Mouse (Mus musculus) kidney, adult 2 months (tissue): ENCODE measurements around the gene Uimc1. TPM values are rescaled to one million over a fixed set of nuclear protein-coding genes. Genes with fewer than 3 reads are reported as not detected.
A peak's percentile ranks its signal among the peaks of the same experiment; 100 is the strongest.
"Not testable (repeated sequence)": the region's sequence is repeated elsewhere in the genome, so short reads cannot be mapped to it uniquely, and the experiment has no call there.

Experiments used
- DNase-seq: peaks from one replicate; pipeline ENCODE4 v3.0.0; 2021
- H3K27ac ChIP-seq: fragments of 200-500 bp; 2 replicates; pipeline ENCODE4 v1.5.1; 2012; ENCODE audit warnings: low read depth, low read length, control low read depth, inconsistent platforms; ENCODE audit not compliant: insufficient read depth
- H3K27me3 ChIP-seq: fragments of 200-500 bp; replicated peaks from 2 replicates; pipeline ENCODE4 v1.6.1; 2012; ENCODE audit warnings: mild to moderate bottlenecking, moderate library complexity, low read length, inconsistent platforms; ENCODE audit not compliant: control insufficient read depth, insufficient read depth
- H3K36me3 ChIP-seq: fragments of 200-500 bp; 2 replicates; pipeline ENCODE4 v1.6.1; 2012; ENCODE audit warnings: mild to moderate bottlenecking, moderate library complexity, low read length, inconsistent platforms; ENCODE audit not compliant: control insufficient read depth, insufficient read depth
- H3K4me1 ChIP-seq: fragments of 200-500 bp; 2 replicates; pipeline ENCODE4 v1.6.1; 2011; ENCODE audit warnings: low read length; ENCODE audit not compliant: control insufficient read depth, insufficient read depth
- H3K4me3 ChIP-seq: fragments of 200-500 bp; 2 replicates; pipeline ENCODE4 v1.5.1; 2011; ENCODE audit warnings: mild to moderate bottlenecking, low read depth, low read length, control low read depth; ENCODE audit not compliant: insufficient read depth
- CTCF ChIP-seq: fragments of 200-500 bp; conservative IDR thresholded peaks from 2 replicates; pipeline ENCODE4 v1.5.1; 2011; ENCODE audit warnings: low read depth, mild to moderate bottlenecking, control low read depth, low read length, moderate library complexity, mixed read lengths; ENCODE audit not compliant: insufficient read depth, insufficient read length
- POLR2A ChIP-seq: fragments of 200-500 bp; IDR thresholded peaks from one replicate; pipeline ENCODE4 v1.6.1; 2011; ENCODE audit warnings: low read depth, low read length, control low read depth
- WGBS: fragments of 180-500 bp; shearing (Covaris S2); methylation state at CpG from one replicate; pipeline ENCODE4 v1.1.7; 2018; 5-methylcytosine and 5-hydroxymethylcytosine counted together
- polyA plus RNA-seq: library from polyadenylated mRNA; depleted of rRNA; stranded (reverse); fragments of >200 nt; gene quantifications from 2 replicates; pipeline ENCODE4 v1.2.3, GENCODE M21; 2012

The Uimc1 gene
- polyA plus RNA-seq, 1 experiment: 6.5 TPM

- no peaks in the 10 kb centered on the region for H3K36me3 ChIP-seq
- TF ChIP-seq CTCF: no peak
- no peak for TF ChIP-seq POLR2A
- peak; percentile 29 for DNase-seq
- WGBS: 24% methylated on average over 20 of the region's 20 CpGs
- H3K27me3 ChIP-seq: no peaks in the 10 kb centered on the region
- H3K4me3 ChIP-seq: peak overlapping the region; percentile 72
- H3K27ac ChIP-seq: no peak overlapping the region
- H3K4me1 ChIP-seq: no peaks in the 10 kb centered on the region; the same call in 1 of the 2 replicates
These were observed 904 bp downstream of the Uimc1 start for GRCm38 (mm10) chr13:55099066-55099725.

- H3K4me1 ChIP-seq, DNase-seq, H3K27ac ChIP-seq, H3K4me3 ChIP-seq, H3K36me3 ChIP-seq, H3K27me3 ChIP-seq: not testable (repeated sequence)
- 96% methylated on average over 3 of the region's 3 CpGs for WGBS
- 0 out of 2 replicates have a peak, but pooled peaks have one; percentile 1 for TF ChIP-seq CTCF
These were observed 2.3 kb downstream of the Uimc1 start for GRCm38 (mm10) chr13:55097841-55098240.

- WGBS: 80% methylated on average over 4 of the region's 4 CpGs
- H3K4me3 ChIP-seq: no peak overlapping the region
- no peaks in the 10 kb centered on the region for H3K4me1 ChIP-seq
- no peak for TF ChIP-seq CTCF
- TF ChIP-seq POLR2A: no peak
- no peaks in the 10 kb centered on the region for H3K27me3 ChIP-seq
- no peak overlapping the region for H3K27ac ChIP-seq
- DNase-seq: no peak
- peaks cover 1% of the 10 kb centered on the region; the same call in 1 of the 2 replicates for H3K36me3 ChIP-seq
These were observed 7.5 kb downstream of the Uimc1 start for GRCm38 (mm10) chr13:55092588-55092987.

- peaks cover 2% of the 10 kb centered on the region; the same call in 1 of the 2 replicates for H3K36me3 ChIP-seq
- TF ChIP-seq CTCF (no peak), POLR2A (no peak)
- no peak overlapping the region for H3K4me3 ChIP-seq
- H3K27ac ChIP-seq: no peak overlapping the region
- no peaks in the 10 kb centered on the region for H3K4me1 ChIP-seq
- 55% methylated on average over 5 of the region's 5 CpGs for WGBS
- H3K27me3 ChIP-seq: no peaks in the 10 kb centered on the region
- DNase-seq: no peak
These were observed 24.5 kb downstream of the Uimc1 start for GRCm38 (mm10) chr13:55075597-55075996.

- no peak overlapping the region for H3K4me3 ChIP-seq
- H3K27me3 ChIP-seq: no peaks in the 10 kb centered on the region
- TF ChIP-seq POLR2A (no peak), CTCF (0 out of 2 replicates have a peak, but pooled peaks have one; percentile 10)
- no peak overlapping the region for H3K27ac ChIP-seq
- 1% methylated on average over 3 of the region's 3 CpGs for WGBS
- no peaks in the 10 kb centered on the region for H3K36me3 ChIP-seq
- peak; percentile 21 for DNase-seq
- no peaks in the 10 kb centered on the region for H3K4me1 ChIP-seq
These were observed 28.8 kb downstream of the Uimc1 start for GRCm38 (mm10) chr13:55071322-55071721.

GRCm38 (mm10) chr13:55069719-55070118 lies 30.4 kb downstream of the Uimc1 start:
- Histone ChIP-seq H3K27me3 (no peaks in the 10 kb centered on the region), H3K27ac (no peak overlapping the region), H3K36me3 (no peaks in the 10 kb centered on the region), H3K4me3 (no peak overlapping the region), H3K4me1 (no peaks in the 10 kb centered on the region)
- no peak for DNase-seq
- WGBS: 59% methylated on average over 7 of the region's 7 CpGs
- TF ChIP-seq POLR2A (no peak), CTCF (no peak)

GRCm38 (mm10) chr13:55063276-55063675 lies 36.8 kb downstream of the Uimc1 start:
- no peak for TF ChIP-seq POLR2A
- TF ChIP-seq CTCF: no peak
- DNase-seq: no peak
- Histone ChIP-seq H3K27me3 (no peaks in the 10 kb centered on the region), H3K36me3 (no peaks in the 10 kb centered on the region; the same call in 1 of the 2 replicates), H3K4me1 (no peaks in the 10 kb centered on the region), H3K27ac (no peak overlapping the region), H3K4me3 (no peak overlapping the region)
- WGBS: 74% methylated on average over 2 of the region's 2 CpGs
